Mouse (Mus musculus): ENCODE data around the gene Mrpl1. TPM values are rescaled to one million over a fixed set of nuclear protein-coding genes. Genes with fewer than 3 reads are reported as not detected.

Mrpl1 gene
- total RNA-seq, 2 experiments from 2014 or later, result 14.1 to 15.1 TPM

- no peak overlapping the region for H3K27ac ChIP-seq
- H3K4me3 ChIP-seq, result no peak overlapping the region
- TF ChIP-seq CTCF (IDR thresholded peaks at IDR 0.05), result no peak
- intact Hi-C loops (cut with DNase I), result no loop called here
- no peak for DNase-seq (ENCODE audit: extremely low spot score in 1 of 2, low spot score in 2 of 2)
Measured at GRCm38 (mm10) chr5:96255166-96255565, 45.9 kb downstream of the Mrpl1 start.

GRCm38 (mm10) chr5:96258210-96258609 lies 48.9 kb downstream of the Mrpl1 start:
- DNase-seq (ENCODE audit: extremely low spot score in 1 of 2, low spot score in 2 of 2), result no peak
- Histone ChIP-seq H3K27ac (no peak overlapping the region), H3K4me3 (no peak overlapping the region)
- no peak for TF ChIP-seq CTCF (IDR thresholded peaks at IDR 0.05)
- intact Hi-C loops (cut with DNase I), result no loop called here

- peak; percentile 59 to 68 for DNase-seq (ENCODE audit: extremely low spot score in 1 of 2, low spot score in 2 of 2)
- TF ChIP-seq CTCF (IDR thresholded peaks at IDR 0.05), result peak; percentile 83
- intact Hi-C loops (cut with DNase I), result loop anchor here (1.0 to 5.0 kb wide), 2 partner anchors 502 to 790 kb away; no protein-coding TSS in a partner anchor
- no peak overlapping the region for H3K27ac ChIP-seq
- no peak overlapping the region for H3K4me3 ChIP-seq
Measured at GRCm38 (mm10) chr5:96267017-96267702, 57.9 kb downstream of the Mrpl1 start.

- H3K4me3 ChIP-seq, result no peak overlapping the region
- TF ChIP-seq CTCF (IDR thresholded peaks at IDR 0.05), result no peak
- intact Hi-C loops (cut with DNase I), result no loop called here
- H3K27ac ChIP-seq, result no peak overlapping the region
- no peak for DNase-seq (ENCODE audit: extremely low spot score in 1 of 2, low spot score in 2 of 2)
Measured at GRCm38 (mm10) chr5:96271070-96271469, 61.8 kb downstream of the Mrpl1 start.

DNA sequence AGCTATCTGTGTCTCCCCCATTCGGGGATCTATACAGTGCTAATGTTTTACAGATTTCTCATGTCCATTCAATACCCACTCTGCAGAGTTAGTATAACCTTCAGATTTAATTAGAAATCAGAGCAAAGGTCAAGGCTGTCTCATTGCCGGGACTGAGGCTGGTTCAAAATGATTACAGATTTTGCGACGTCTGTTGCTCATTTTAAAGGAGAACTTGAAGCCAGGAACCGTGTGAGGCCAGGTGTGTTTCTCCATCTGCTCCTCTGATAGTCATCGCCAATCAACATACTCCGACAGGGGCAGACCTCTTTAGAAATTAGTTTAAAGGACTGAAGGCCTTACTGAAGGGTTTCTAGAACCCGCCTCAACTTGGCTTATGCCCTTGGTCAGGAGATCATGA lies 96.5 kb downstream of the Mrpl1 start:
- Histone ChIP-seq H3K4me3 (no peak overlapping the region), H3K27ac (no peak overlapping the region)
- no peak for TF ChIP-seq CTCF (IDR thresholded peaks at IDR 0.05)
- no peak for DNase-seq (ENCODE audit: extremely low spot score in 1 of 2, low spot score in 2 of 2)
- intact Hi-C loops (cut with DNase I), result no loop called here

DNA sequence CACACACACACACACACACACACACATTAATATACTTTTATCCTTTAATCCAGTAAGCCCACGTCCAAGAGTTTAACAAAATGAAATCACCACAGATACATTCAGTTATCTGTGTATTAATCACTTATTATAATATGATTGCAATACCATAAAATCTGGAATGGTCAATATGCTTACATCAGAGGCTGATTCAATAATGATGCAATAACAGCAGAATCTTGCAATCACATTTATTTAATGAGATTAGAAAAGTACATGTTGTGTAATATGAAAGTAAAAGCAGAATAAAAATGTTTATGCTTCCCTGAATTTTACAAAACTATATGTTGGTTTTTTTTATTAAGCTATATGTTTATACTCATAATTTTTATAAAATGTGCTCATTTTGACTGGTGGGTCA lies 97.0 kb downstream of the Mrpl1 start:
- Histone ChIP-seq H3K4me3 (no peak overlapping the region), H3K27ac (no peak overlapping the region)
- intact Hi-C loops (cut with DNase I), result no loop called here
- no peak for DNase-seq (ENCODE audit: extremely low spot score in 1 of 2, low spot score in 2 of 2)
- no peak for TF ChIP-seq CTCF (IDR thresholded peaks at IDR 0.05)

DNA sequence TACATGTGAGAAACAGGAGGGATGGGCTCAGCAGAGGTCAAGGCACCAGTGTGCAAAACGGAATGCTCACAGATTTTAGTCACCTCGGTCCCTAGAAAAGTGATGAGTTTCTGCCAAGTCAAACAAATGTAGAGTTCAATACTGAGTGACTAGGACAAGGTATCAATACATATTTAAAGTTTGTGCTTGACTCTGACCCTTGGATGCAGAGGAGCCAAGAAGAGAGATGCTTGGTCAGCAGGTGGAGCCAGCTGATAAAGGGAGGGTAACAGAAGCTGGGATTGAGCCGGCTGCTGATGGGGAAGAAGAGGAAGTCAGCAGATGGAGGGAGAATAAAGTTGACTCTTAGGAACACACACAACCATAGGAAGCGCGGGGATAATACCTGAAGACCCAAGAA lies 97.5 kb downstream of the Mrpl1 start:
- peak; percentile 15 for TF ChIP-seq CTCF (IDR thresholded peaks at IDR 0.05)
- DNase-seq (ENCODE audit: extremely low spot score in 1 of 2, low spot score in 2 of 2), result no peak
- H3K27ac ChIP-seq, result no peak overlapping the region
- H3K4me3 ChIP-seq, result no peak overlapping the region
- intact Hi-C loops (cut with DNase I), result no loop called here

DNA sequence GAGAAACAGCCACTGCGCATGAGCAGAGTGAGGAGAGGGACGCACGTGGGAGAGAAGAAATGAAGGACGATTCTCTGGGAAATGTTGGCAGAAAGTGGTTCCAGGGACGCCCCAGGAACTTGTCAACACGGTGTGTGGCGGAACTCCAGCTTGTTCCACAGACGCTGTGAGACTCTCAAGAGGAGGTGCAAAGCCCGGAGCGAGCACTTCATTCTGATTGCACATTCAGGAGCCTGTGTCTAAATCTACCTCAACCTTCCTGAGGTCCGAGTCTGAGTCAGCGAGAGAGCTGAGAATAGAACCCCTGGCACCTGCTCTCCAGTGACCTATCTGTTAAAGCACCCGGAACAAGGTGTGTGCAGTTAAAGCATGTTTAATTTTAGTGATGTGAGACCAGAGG lies 98.8 kb downstream of the Mrpl1 start:
- DNase-seq (ENCODE audit: extremely low spot score in 1 of 2, low spot score in 2 of 2), result no peak
- intact Hi-C loops (cut with DNase I), result no loop called here

DNA sequence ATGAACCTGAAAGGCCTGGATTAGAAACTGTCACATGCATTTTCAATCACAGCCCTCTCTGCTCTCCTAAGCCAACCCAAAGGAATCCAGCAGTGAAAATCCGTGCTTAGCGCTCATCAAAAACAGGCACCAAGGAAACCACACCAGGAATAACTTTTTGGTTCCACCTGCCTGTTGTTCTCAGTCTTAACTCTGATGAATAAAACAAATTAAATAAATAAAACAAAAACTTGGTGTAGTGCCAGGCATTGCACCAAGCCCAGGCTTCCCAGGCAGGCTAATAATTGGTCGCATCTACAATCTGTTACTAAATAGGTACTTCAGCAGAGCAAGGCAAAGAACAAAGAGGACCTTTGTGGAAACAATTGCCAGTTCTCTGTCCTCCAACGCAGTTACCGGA lies 99.4 kb downstream of the Mrpl1 start:
- no peak for TF ChIP-seq CTCF (IDR thresholded peaks at IDR 0.05)
- Histone ChIP-seq H3K27ac (no peak overlapping the region), H3K4me3 (no peak overlapping the region)
- intact Hi-C loops (cut with DNase I), result no loop called here
- DNase-seq (ENCODE audit: extremely low spot score in 1 of 2, low spot score in 2 of 2), result no peak

More for the DNA sequence above, 98.8 kb downstream of the Mrpl1 start:
- Histone ChIP-seq H3K4me3 (no peak overlapping the region), H3K27ac (no peak overlapping the region)
- no peak for TF ChIP-seq CTCF (IDR thresholded peaks at IDR 0.05)

GRCm38 (mm10) chr5:96309566-96309965 lies 100.3 kb downstream of the Mrpl1 start:
- TF ChIP-seq CTCF (IDR thresholded peaks at IDR 0.05), result no peak
- DNase-seq (ENCODE audit: extremely low spot score in 1 of 2, low spot score in 2 of 2), result no peak
- Histone ChIP-seq H3K4me3 (no peak overlapping the region), H3K27ac (no peak overlapping the region)
- intact Hi-C loops (cut with DNase I), result no loop called here

GRCm38 (mm10) chr5:96311677-96312076 lies 102.4 kb downstream of the Mrpl1 start:
- intact Hi-C loops (cut with DNase I), result no loop called here
- DNase-seq (ENCODE audit: extremely low spot score in 1 of 2, low spot score in 2 of 2), result no peak
- Histone ChIP-seq H3K4me3 (no peak overlapping the region), H3K27ac (no peak overlapping the region)
- TF ChIP-seq CTCF (IDR thresholded peaks at IDR 0.05), result no peak

Other genes starting within 250 kb of the Mrpl1 start
- 10 to 100 TPM; 73.4 to 78.3 TPM for gene Cnot6l, start 45.3 kb upstream of the Mrpl1 start, total RNA-seq (2021)
- 10 to 100 TPM; 23.0 to 25.2 TPM for gene Fras1, start 164.5 kb downstream of the Mrpl1 start, total RNA-seq (2021)

All from left cerebral cortex, adult 2 months (tissue).